Mouse (Mus musculus): ENCODE measurements around the gene Rab1b. TPM values are rescaled to one million over a fixed set of nuclear protein-coding genes. Genes with fewer than 3 reads are reported as not detected.
"Not testable (repeated sequence)": the region's sequence is repeated elsewhere in the genome, so short reads cannot be mapped to it uniquely, and the experiment has no call there.

The Rab1b gene
- 289 and 295 TPM in 2 replicates for polyA plus RNA-seq (2015; fragmentation: Nextera tagmentation; extraction: Ambion mirVana)

- WGBS: under 1% methylated on average over 46 of the region's 46 CpGs
- Histone ChIP-seq H3K27me3 (ENCODE audit: control insufficient read depth, insufficient read depth, low read depth, low read length) (no peaks in the 10 kb centered on the region), H3K36me3 (ENCODE audit: control insufficient read depth, insufficient read depth, low read length) (peaks cover 27% of the 10 kb centered on the region)
Observed at GRCm38 (mm10) chr19:5106731-5107191, at the start of gene Rab1b. Gene Rab1b (minus strand): TSS chr19:5107072.

GRCm38 (mm10) chr19:5152261-5152660 lies 45.4 kb upstream of the Rab1b start:
- whole genome bisulfite sequencing: 90% methylated on average over 6 of the region's 6 CpGs
- no peaks in the 10 kb centered on the region for H3K27me3 ChIP-seq (ENCODE audit: control insufficient read depth, insufficient read depth, low read depth, low read length)
- no peaks in the 10 kb centered on the region for H3K4me1 ChIP-seq (replicated peaks; ENCODE audit: control insufficient read depth, insufficient read depth, low read length)
- H3K36me3 ChIP-seq (ENCODE audit: control insufficient read depth, insufficient read depth, low read length): peaks cover 2% of the 10 kb centered on the region; the same call in 1 of the 2 replicates
- H3K4me3 ChIP-seq (ENCODE audit: low read length): no peak overlapping the region
- H3K9me3 ChIP-seq (ENCODE audit: control insufficient read depth, low read length): no peaks in the 10 kb centered on the region
- H3K27ac ChIP-seq (ENCODE audit: low read length): no peak overlapping the region
- ATAC-seq (ENCODE audit: low read depth): no peak
- H3K4me2 ChIP-seq (ENCODE audit: low read depth, low read length): no peak overlapping the region
- H3K9ac ChIP-seq (ENCODE audit: low read length): no peak overlapping the region

More at GRCm38 (mm10) chr19:5106731-5107191, at the start of gene Rab1b:
- peak within 1 kb of the TSS; percentile 91 for H3K9ac ChIP-seq (ENCODE audit: low read length)
- peak within 1 kb of the TSS; percentile 79 for H3K4me2 ChIP-seq (ENCODE audit: low read depth, low read length)
- H3K4me3 ChIP-seq (ENCODE audit: low read length): peak within 1 kb of the TSS; percentile 86
- peak within 1 kb of the TSS; percentile 94 for H3K27ac ChIP-seq (ENCODE audit: low read length)
- peak; percentile 96 for ATAC-seq (ENCODE audit: low read depth)
- no peaks in the 10 kb centered on the region for H3K9me3 ChIP-seq (ENCODE audit: control insufficient read depth, low read length)
- peaks cover 13% of the 10 kb centered on the region for H3K4me1 ChIP-seq (replicated peaks; ENCODE audit: control insufficient read depth, insufficient read depth, low read length)

- H3K4me3 ChIP-seq (ENCODE audit: low read length): no peak overlapping the region
- no peaks in the 10 kb centered on the region for H3K4me1 ChIP-seq (replicated peaks; ENCODE audit: control insufficient read depth, insufficient read depth, low read length)
- H3K4me2 ChIP-seq (ENCODE audit: low read depth, low read length): no peak overlapping the region
- H3K9ac ChIP-seq (ENCODE audit: low read length): no peak overlapping the region
- H3K27me3 ChIP-seq (ENCODE audit: control insufficient read depth, insufficient read depth, low read depth, low read length): no peaks in the 10 kb centered on the region
- H3K9me3 ChIP-seq (ENCODE audit: control insufficient read depth, low read length): no peaks in the 10 kb centered on the region
- WGBS: 84% methylated on average over 5 of the region's 5 CpGs
- ATAC-seq (ENCODE audit: low read depth): no peak
- no peak overlapping the region for H3K27ac ChIP-seq (ENCODE audit: low read length)
- peaks cover 2% of the 10 kb centered on the region; the same call in 1 of the 2 replicates for H3K36me3 ChIP-seq (ENCODE audit: control insufficient read depth, insufficient read depth, low read length)
Observed at GRCm38 (mm10) chr19:5151741-5152140, 44.9 kb upstream of the Rab1b start.

- Histone ChIP-seq H3K4me1 (replicated peaks; ENCODE audit: control insufficient read depth, insufficient read depth, low read length) (no peaks in the 10 kb centered on the region), H3K27ac (ENCODE audit: low read length) (no peak overlapping the region), H3K4me2 (ENCODE audit: low read depth, low read length) (no peak overlapping the region), H3K27me3 (ENCODE audit: control insufficient read depth, insufficient read depth, low read depth, low read length) (no peaks in the 10 kb centered on the region), H3K9me3 (ENCODE audit: control insufficient read depth, low read length) (no peaks in the 10 kb centered on the region), H3K9ac (ENCODE audit: low read length) (no peak overlapping the region), H3K36me3 (ENCODE audit: control insufficient read depth, insufficient read depth, low read length) (peaks cover 2% of the 10 kb centered on the region; the same call in 1 of the 2 replicates), H3K4me3 (ENCODE audit: low read length) (no peak overlapping the region)
- ATAC-seq (ENCODE audit: low read depth): no peak; the same call in 1 of the 2 replicates
- WGBS: 33% methylated on average over 3 of the region's 3 CpGs
Observed at GRCm38 (mm10) chr19:5151331-5151730, 44.5 kb upstream of the Rab1b start.

- no peak overlapping the region for H3K27ac ChIP-seq (ENCODE audit: low read length)
- H3K36me3 ChIP-seq (ENCODE audit: control insufficient read depth, insufficient read depth, low read length): no peaks in the 10 kb centered on the region; the same call in 1 of the 2 replicates
- no peaks in the 10 kb centered on the region for H3K27me3 ChIP-seq (ENCODE audit: control insufficient read depth, insufficient read depth, low read depth, low read length)
- no peak overlapping the region for H3K4me2 ChIP-seq (ENCODE audit: low read depth, low read length)
- 92% methylated on average over 6 of the region's 6 CpGs for WGBS
- H3K9me3 ChIP-seq (ENCODE audit: control insufficient read depth, low read length): no peaks in the 10 kb centered on the region
- H3K9ac ChIP-seq (ENCODE audit: low read length): no peak overlapping the region
- ATAC-seq (ENCODE audit: low read depth): no peak
- H3K4me3 ChIP-seq (ENCODE audit: low read length): no peak overlapping the region
- no peaks in the 10 kb centered on the region for H3K4me1 ChIP-seq (replicated peaks; ENCODE audit: control insufficient read depth, insufficient read depth, low read length)
Observed at GRCm38 (mm10) chr19:5150358-5150757, 43.5 kb upstream of the Rab1b start.

- not testable (repeated sequence) for H3K9ac ChIP-seq (ENCODE audit: low read length); H3K36me3 ChIP-seq (ENCODE audit: control insufficient read depth, insufficient read depth, low read length); H3K27me3 ChIP-seq (ENCODE audit: control insufficient read depth, insufficient read depth, low read depth, low read length); H3K4me1 ChIP-seq (replicated peaks; ENCODE audit: control insufficient read depth, insufficient read depth, low read length); H3K9me3 ChIP-seq (ENCODE audit: control insufficient read depth, low read length); H3K27ac ChIP-seq (ENCODE audit: low read length); H3K4me3 ChIP-seq (ENCODE audit: low read length); H3K4me2 ChIP-seq (ENCODE audit: low read depth, low read length); ATAC-seq (ENCODE audit: low read depth)
- 71% methylated on average over 4 of the region's 6 CpGs for WGBS
Observed at GRCm38 (mm10) chr19:5149041-5149440, 42.2 kb upstream of the Rab1b start.

- no peaks in the 10 kb centered on the region for H3K9me3 ChIP-seq (ENCODE audit: control insufficient read depth, low read length)
- H3K4me2 ChIP-seq (ENCODE audit: low read depth, low read length): no peak overlapping the region
- H3K4me1 ChIP-seq (replicated peaks; ENCODE audit: control insufficient read depth, insufficient read depth, low read length): no peaks in the 10 kb centered on the region
- H3K27ac ChIP-seq (ENCODE audit: low read length): no peak overlapping the region
- ATAC-seq (ENCODE audit: low read depth): peak; percentile 43; the same call in 1 of the 2 replicates
- no peak overlapping the region for H3K9ac ChIP-seq (ENCODE audit: low read length)
- peaks cover 14% of the 10 kb centered on the region; the same call in 1 of the 2 replicates for H3K36me3 ChIP-seq (ENCODE audit: control insufficient read depth, insufficient read depth, low read length)
- WGBS: 0% methylated on average over 2 of the region's 2 CpGs
- no peaks in the 10 kb centered on the region for H3K27me3 ChIP-seq (ENCODE audit: control insufficient read depth, insufficient read depth, low read depth, low read length)
- H3K4me3 ChIP-seq (ENCODE audit: low read length): no peak overlapping the region
Observed at GRCm38 (mm10) chr19:5139640-5140039, 32.8 kb upstream of the Rab1b start.

- Histone ChIP-seq H3K9me3 (ENCODE audit: control insufficient read depth, low read length) (no peaks in the 10 kb centered on the region), H3K4me1 (replicated peaks; ENCODE audit: control insufficient read depth, insufficient read depth, low read length) (no peaks in the 10 kb centered on the region), H3K9ac (ENCODE audit: low read length) (no peak overlapping the region), H3K27me3 (ENCODE audit: control insufficient read depth, insufficient read depth, low read depth, low read length) (no peaks in the 10 kb centered on the region), H3K27ac (ENCODE audit: low read length) (no peak overlapping the region), H3K4me2 (ENCODE audit: low read depth, low read length) (no peak overlapping the region), H3K36me3 (ENCODE audit: control insufficient read depth, insufficient read depth, low read length) (peaks cover 8% of the 10 kb centered on the region; the same call in 1 of the 2 replicates), H3K4me3 (ENCODE audit: low read length) (no peak overlapping the region)
- no peak for ATAC-seq (ENCODE audit: low read depth)
- WGBS: 59% methylated on average over 4 of the region's 4 CpGs
Observed at GRCm38 (mm10) chr19:5131237-5131636, 24.4 kb upstream of the Rab1b start.

GRCm38 (mm10) chr19:5129770-5130169 lies 22.9 kb upstream of the Rab1b start:
- Histone ChIP-seq H3K9ac (ENCODE audit: low read length) (no peak overlapping the region), H3K9me3 (ENCODE audit: control insufficient read depth, low read length) (no peaks in the 10 kb centered on the region), H3K36me3 (ENCODE audit: control insufficient read depth, insufficient read depth, low read length) (peaks cover 2% of the 10 kb centered on the region; the same call in 1 of the 2 replicates), H3K4me1 (replicated peaks; ENCODE audit: control insufficient read depth, insufficient read depth, low read length) (no peaks in the 10 kb centered on the region), H3K27me3 (ENCODE audit: control insufficient read depth, insufficient read depth, low read depth, low read length) (no peaks in the 10 kb centered on the region), H3K4me2 (ENCODE audit: low read depth, low read length) (no peak overlapping the region), H3K27ac (ENCODE audit: low read length) (no peak overlapping the region), H3K4me3 (ENCODE audit: low read length) (no peak overlapping the region)
- 38% methylated on average over 1 of the region's 1 CpGs for WGBS
- no peak for ATAC-seq (ENCODE audit: low read depth)
